Mouse (Mus musculus) T-cell, adult 2 months (primary cell): ENCODE results near the gene Prr36.

Experiments
- DNase-seq: peaks from one replicate; pipeline ENCODE4 v3.0.0; 2022; ENCODE audit warnings: low spot score

Gene Prr36

DNA sequence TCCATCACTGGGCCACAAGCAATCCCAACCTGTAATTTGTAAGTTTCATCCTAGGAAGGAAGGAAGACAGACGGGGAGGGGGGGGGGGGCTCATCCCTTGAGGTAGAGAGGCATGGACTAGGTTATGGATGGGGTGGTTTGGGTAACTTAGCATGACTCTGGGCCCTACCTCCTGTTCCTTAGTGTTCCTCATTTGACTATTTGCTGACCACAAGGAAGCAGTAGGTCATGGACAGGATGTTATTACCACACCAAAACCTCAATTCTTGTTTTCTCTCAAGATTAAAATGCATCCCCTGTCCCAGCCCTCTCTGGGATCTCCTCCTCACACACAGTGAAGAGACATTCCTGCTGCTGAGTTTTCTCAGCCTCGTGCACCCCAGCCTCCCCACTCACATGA, 15.9 kb downstream of the Prr36 start:
- no peak for DNase-seq

DNA sequence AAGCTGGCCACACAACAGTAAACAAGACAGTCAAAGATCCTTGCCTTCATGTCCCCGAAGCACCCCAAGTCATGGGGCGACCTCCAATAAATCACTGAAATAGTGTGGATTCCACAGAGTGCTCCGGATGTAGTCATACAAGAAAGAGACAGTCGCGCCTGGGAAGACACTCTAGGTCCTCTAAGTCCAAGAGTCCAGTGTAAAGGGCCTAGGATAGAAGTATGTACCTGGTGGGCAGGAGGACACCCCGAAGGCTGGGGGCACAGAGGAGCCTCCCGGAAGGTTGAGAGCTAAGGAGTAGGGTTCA, 23.7 kb downstream of the Prr36 start:
- DNase-seq: no peak

DNA sequence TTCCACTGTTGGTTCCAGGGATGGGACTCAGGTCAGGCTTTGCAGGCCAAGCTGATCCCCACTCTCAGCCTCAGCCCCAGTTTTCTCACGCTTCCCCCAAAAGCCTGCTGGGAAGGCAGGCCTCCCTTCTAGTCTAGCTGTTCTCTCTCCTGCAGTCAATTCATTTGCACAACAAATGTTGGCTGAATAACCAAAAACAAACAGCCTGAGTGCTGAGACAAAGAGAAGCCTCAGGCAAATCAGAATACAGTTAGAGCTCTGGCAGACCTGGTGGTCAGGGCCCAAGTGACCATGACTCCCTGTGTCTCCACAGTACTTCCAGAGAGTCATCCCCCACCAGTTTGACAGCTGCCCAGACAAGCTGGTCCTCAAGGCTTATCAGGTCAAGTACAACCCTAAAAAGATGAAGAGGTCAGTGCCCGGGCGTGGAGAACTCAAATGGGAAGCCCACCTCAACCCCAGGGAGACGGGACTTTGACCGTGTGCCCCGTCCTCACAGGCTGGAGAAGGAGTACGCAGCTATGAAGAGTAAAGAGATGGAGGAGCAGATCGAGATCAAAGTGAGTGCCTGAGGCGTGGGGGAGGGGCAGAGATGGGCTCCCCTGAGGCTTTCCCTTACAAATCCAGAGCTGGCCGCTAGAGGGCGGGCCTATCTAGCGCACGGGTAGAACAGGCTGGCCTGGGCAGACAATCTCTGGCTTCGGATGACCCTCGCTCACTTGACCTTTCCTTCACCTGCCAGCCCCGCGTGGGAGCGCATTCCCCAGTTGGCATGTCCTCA, 24.3 kb downstream of the Prr36 start:
- peak; percentile 72 for DNase-seq

DNA sequence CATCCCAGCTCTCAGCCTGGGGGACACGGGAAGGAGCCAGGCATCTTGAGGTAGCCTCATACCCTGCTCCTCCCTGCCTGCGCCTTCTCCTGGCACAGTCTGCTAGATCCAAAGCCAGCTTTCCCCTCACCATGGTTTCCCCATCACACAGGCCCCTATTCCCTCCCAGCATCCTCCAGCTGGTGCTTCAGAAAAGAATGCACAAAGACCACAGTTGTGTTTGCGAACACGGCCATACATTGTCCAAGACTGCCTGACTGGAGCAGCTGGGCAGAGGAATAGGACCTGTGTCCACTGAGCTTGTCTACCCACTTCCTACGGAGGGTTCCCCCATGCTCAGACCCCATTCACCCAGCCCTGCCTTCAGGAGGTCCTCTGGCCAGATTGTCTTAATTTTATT, 25.0 kb downstream of the Prr36 start:
- DNase-seq: no peak

DNA sequence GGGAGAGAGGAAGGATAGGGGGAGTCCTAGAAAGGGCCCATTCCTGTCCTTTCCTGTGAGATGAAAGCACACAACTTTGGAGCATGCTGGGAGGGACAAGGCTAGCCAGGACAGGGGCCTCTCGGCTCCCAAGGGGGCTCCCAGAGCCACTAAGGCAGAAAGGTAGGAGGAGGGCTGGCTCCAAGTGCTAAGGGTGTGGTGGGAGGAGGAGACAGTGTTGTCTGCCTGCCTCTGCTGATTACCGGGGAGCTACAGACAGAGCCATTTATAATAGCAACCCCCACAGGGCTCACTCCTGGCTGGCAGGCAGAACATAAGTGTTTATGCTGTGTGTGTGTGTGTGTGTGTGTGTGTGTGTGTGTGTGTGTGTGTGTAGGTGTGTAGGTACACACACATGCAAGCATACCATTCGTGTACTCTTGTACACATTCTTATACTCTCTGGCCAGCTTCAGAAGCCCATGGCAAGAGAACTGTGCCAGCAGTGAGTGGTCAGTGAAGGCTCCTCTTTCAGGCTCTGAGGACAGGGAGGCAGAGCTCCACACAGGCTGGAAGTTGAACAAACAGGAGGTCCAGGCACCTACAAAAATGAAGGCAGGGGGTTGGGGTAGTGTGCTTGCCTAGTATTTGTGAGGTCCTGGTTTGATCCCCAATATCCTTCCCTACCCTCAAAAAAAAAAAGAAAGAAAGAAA, 28.1 kb downstream of the Prr36 start:
- no peak for DNase-seq

DNA sequence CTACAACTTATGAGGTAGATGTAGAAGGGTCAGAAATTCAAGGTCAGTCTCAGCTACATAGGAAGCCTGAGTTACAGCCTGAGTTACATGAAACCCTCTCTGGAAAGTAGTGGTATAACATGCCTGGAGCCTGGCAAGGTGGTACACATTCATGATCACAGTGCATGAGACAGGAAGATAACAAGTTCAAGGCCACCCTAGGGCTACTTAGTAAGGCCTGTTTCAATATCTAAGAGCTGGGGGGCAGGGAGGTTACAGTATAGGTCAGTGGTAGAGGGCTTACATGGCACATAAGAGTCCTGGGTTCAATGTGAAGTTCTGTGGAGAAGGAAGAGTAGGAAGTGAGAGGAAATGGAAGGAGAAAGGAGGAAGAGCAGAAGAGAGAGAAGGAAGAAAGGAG, 28.7 kb downstream of the Prr36 start:
- no peak for DNase-seq

DNA sequence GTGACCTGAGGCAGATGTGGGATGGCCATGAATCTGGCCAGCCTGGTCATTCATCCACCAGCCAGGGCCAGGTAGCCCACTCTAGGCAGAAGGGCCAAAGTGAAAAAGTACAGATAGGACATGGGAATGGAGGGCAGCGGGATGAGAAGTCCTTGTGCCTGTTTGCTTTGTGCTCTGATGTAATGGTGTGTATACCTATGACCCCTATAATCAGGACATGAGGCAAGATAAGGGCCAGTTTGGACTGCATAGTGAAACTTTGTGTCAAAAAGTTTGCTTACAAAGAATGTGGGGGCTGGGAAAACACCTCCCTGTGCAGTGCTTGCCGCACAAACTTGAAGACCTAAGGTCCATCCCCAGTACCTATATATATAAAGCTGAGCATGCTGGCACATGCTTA, 31.1 kb downstream of the Prr36 start:
- no peak for DNase-seq

DNA sequence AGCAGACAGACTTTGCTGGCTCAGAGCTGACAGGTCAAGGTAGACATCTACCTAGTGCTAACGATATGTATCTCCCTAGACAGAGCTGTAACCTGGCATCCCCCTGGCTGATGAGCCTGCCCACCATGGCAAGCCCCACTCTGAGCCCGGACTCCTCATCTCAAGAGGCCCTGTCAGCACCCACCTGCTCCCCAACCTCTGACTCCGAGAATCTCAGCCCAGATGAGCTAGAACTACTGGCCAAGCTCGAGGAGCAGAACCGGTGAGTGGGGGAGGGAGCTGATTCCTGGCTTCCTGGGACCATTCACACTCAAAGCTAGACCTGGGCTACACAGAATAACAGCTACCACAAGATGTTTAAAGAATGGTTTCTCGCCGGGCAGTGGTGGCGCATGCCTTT, 33.9 kb downstream of the Prr36 start:
- no peak for DNase-seq

DNA sequence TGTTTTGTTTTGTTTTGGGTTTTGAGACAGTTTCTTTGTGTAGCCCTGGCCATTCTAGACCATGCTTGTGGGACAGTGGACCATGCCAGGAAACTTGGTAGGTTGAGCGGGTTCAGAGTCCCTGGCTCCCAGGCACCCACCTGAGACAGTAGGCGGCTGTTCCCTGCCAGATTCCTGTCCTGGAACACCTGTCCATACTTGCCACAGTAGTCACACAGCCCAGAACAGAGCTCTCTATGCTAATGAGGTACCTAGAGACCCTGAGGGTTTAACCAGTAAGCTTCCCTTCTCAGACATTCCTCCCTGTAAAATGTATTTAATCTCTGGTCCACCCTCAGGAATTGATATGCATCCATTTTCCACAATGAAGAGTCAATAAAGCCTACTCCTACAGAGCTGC, 43.2 kb downstream of the Prr36 start:
- no peak for DNase-seq

DNA sequence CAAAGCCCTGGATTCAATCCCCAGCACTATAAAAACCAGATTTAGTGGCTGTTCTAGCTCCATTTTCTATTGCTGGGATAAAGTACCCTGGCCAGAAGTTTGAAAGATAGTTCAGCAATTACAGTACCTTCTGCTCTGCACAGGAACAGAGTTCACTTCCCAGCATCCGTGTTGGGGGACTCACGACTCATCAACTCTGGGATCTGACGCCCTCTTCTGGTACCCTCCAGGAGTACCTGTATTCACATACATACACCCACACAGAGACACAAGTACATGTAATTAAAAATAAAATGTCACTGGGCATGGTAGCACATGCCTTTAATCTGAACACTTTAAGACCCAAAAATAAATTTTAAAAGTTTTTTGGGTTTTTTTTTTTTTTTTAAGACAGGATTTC, 44.8 kb downstream of the Prr36 start:
- no peak for DNase-seq

DNA sequence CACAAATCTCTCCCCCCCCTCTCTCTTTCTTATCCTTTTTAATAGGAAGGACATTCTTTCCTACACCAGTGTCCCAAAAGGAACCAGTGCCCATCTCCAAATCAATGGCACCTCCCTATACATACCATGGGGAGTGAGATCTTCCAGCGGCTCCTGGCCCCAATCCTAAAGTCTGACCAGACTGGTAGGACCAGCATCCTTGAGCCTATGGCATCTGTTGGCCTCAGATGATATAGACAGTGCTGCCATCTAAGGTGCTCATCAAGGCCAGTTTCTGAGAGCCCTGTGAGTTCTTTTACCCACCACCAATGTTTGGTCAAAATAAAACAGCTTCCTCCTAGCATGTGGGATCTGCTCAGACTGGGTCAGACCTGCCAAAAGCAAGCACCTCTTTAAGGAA, 49.3 kb downstream of the Prr36 start:
- DNase-seq: no peak

DNA sequence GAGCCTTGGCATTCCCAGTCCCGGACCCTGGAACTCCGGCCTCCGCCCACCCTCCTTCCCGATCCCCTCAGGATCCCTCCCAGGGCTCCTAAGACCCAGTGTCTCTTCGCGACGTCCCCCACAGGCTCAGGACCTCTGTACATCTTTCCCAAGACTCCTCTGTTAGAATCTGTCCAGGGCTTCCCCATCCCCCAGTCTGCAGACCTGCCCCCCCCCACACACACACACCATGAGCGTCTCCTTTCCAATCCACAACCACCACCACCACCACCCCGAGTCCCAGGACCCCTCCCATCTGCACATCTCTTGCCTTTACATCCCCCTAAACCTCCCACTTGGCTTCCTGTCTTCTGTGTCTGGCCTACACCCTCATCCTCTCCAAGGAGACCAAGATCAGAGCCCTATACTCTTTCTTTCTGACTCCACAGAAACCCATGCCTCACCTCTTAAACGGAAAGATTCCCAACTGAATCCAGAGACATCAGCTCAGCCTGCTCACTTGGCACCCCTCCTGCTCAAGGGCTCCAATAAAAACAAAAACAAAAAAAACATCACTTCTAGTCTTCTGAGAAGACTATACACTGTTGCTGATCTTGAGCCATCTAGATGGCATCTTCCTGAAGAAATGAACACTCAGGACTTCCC, 50.3 kb downstream of the Prr36 start:
- no peak for DNase-seq

DNA sequence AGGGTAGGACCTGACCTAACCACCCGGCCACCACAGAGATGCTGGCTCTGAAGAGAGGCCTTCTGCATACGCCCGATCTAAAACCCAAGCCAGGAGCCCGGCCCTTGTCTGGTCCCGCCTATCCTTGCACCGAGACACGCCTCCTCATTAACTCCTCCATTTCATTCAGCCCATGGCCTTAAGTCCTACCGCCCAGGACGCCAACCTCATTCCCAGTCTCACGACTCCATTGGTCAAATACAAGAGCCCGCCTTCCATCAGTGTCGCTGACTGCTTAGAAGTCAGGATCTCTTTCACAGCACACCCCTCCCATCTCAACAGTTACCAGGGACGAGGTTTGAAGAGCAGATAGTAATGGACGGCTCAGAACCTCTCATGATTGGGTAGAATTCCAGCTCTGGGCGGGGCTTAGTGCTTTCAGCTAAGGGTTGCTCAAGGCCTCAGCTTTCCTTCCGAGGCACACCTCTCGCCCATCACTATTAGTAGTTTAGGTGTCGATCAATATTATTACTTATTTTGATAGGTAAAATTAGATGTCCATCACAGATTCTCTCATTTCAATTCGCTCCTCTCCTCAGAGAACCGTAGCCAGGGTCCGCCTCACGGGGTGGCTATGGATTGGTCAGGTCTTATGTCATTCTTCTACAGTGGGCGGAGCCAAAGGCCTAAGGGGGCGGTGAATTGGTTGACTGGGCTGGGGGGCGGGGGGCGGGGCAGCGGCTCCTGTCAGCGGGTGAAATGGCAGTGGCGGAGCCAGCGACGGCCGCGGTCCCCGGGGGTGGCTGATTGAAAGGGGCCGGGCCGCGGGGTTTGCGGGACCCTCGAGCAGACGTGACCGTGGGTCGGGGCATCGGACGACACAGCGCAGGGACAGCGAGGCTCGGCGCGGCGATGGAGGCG, 51.2 kb downstream of the Prr36 start, which contains the start of gene Evi5l:
Gene Evi5l, plus strand, starts transcription at position 716 of the 900 bp plus-strand sequence.
- peak; percentile 97 for DNase-seq

DNA sequence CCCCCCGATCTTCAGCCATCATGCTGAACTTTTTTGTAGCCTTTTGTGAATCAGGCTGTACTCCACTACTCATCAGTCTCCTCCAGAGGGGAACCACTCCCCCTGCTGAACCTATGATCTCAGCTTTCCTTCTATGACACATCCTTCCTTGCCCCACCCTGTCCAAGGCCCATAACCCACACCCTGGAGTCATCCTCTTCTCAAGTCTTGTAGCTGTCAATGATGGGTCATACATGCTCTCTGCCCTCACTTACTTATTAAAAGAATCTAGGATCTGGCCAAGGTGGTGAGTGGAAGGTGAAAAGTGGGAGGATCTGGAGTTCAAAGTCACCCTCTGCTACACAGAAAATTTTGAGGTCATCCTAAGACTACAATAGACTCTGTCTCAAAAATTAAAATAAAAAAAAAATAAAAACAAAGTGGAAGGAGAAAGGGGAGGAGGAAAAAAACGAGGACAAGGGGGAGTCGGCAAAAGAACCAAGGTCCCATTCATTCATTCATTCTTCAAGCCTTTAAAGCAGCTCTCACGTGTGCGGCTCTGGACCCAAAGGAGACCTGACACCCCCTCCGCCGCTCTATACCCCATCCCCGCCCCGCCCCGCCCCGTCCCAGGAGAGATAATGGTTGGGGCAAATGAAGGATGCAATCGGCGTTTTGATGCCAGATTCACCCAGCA, 51.9 kb downstream of the Prr36 start:
- DNase-seq: no peak

DNA sequence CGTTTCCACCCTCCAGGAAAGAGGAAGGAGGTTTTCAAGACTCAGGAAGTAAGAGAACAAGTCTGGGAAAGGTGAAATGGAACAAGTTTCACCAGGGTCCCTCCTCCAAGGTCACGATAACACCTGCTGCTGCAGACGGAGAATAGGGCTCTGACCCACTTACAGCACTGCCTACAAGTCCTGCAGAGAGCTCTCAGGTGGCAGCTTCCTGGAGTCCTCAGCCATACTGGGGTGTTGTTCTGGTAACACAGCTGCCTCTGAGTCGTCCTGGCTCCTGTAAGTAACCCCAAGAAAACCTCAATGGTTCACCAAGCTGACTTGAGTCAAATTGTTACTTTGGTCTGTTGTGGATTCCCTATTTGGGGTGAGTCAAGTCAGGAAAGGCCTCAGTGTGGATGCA, 54.5 kb downstream of the Prr36 start:
- DNase-seq: no peak
